Mouse (Mus musculus): ENCODE results near the gene Bcl2l13. TPM values are rescaled to one million over a fixed set of nuclear protein-coding genes. Genes with fewer than 3 reads are reported as not detected.
A peak's percentile ranks its signal among the peaks of the same experiment; 100 is the strongest.
"Not testable (repeated sequence)": the region's sequence is repeated elsewhere in the genome, so short reads cannot be mapped to it uniquely, and the experiment has no call there.

Bcl2l13 gene
- polyA plus RNA-seq, 1 experiment from 2014 or later: 24.6 TPM

DNA sequence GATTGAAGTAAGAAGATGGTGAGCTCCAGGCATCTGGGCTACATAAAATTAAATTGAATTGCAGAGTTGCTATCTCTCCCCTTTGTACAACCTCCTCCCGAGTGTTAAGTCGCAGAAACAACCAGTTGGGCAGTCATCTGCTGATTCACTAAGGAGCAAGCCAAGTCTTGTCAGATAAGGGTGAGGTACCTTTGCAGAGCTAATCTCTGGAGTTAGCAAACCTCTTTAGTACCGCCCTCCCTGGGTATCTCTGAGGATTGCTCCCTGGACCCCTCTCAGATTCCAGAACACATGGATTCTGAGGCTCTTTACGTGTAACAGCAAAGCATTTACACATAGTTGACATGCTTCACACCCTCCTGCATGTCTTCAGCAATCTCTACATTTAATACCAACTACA, 3.9 kb upstream of the Bcl2l13 start:
- Histone ChIP-seq H3K27ac (replicated peaks in 1 of 2; ENCODE audit: control insufficient read depth in 1 of 2, insufficient read depth in 1 of 2, low read depth in 2 of 2, low read length in 2 of 2) (no peak overlapping the region), H3K9me3 (ENCODE audit: control insufficient read depth, low read length) (no peaks in the 10 kb centered on the region), H3K36me3 (ENCODE audit: control insufficient read depth, insufficient read depth, low read length) (no peaks in the 10 kb centered on the region), H3K4me1 (ENCODE audit: control insufficient read depth in 2 of 2, insufficient read depth in 2 of 2, low read length in 2 of 2) (peaks cover 0 to 4% of the 10 kb centered on the region in 2 experiments; a peak in 1 of 4 replicates), H3K27me3 (ENCODE audit: control insufficient read depth, insufficient read depth, low read length) (no peaks in the 10 kb centered on the region), H3K9ac (ENCODE audit: low read length) (no peak overlapping the region), H3K4me2 (ENCODE audit: low read length) (no peak overlapping the region), H3K4me3 (ENCODE audit: control insufficient read depth in 1 of 2, insufficient read depth in 1 of 2, low read depth in 1 of 2, low read length in 2 of 2) (no peak overlapping the region)
- WGBS: 41% methylated on average over 4 of the region's 4 CpGs
- ATAC-seq (ENCODE audit: insufficient number of reproducible peaks, insufficient read depth, low FRiP score, low read depth): no peak

DNA sequence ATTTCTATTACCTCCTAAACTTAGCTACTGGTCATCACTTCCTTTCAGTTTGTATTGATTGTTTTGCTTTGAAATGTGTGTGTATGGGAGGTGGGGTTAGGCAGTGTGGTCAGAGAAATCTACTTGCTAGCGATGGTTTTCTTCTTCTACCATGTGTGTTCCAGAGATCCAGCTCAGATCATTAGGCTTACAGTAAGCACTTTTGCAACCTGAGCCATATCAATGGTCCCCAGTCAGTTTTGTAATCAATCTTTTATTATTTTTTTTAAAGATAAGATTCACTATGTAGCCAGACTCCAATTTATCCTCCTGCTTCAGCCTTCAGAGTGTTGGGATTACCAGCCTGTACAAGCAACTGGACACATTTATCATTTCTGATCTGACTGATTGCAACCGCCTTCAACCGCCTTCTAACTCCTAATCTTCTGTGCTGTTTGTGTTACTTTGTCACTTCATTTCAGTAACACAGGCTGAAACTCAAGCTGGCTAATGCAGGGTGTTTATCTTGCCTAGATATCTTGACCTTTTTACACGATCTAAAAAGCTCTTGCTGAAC, 1.2 kb upstream of the Bcl2l13 start:
- Histone ChIP-seq H3K4me1 (ENCODE audit: control insufficient read depth in 2 of 2, insufficient read depth in 2 of 2, low read length in 2 of 2) (peaks cover 0 to 6% of the 10 kb centered on the region in 2 experiments; a peak in 2 of 4 replicates), H3K27me3 (ENCODE audit: control insufficient read depth, insufficient read depth, low read length) (no peaks in the 10 kb centered on the region), H3K9ac (ENCODE audit: low read length) (no peak overlapping the region), H3K27ac (replicated peaks in 1 of 2; ENCODE audit: control insufficient read depth in 1 of 2, insufficient read depth in 1 of 2, low read depth in 2 of 2, low read length in 2 of 2) (no peak overlapping the region), H3K36me3 (ENCODE audit: control insufficient read depth, insufficient read depth, low read length) (no peaks in the 10 kb centered on the region), H3K9me3 (ENCODE audit: control insufficient read depth, low read length) (peaks cover 4% of the 10 kb centered on the region; the same call in 1 of the 2 replicates), H3K4me3 (ENCODE audit: control insufficient read depth in 1 of 2, insufficient read depth in 1 of 2, low read depth in 1 of 2, low read length in 2 of 2) (no peak overlapping the region), H3K4me2 (ENCODE audit: low read length) (no peak overlapping the region)
- 81% methylated on average over 4 of the region's 4 CpGs for WGBS
- ATAC-seq (ENCODE audit: insufficient number of reproducible peaks, insufficient read depth, low FRiP score, low read depth): no peak

DNA sequence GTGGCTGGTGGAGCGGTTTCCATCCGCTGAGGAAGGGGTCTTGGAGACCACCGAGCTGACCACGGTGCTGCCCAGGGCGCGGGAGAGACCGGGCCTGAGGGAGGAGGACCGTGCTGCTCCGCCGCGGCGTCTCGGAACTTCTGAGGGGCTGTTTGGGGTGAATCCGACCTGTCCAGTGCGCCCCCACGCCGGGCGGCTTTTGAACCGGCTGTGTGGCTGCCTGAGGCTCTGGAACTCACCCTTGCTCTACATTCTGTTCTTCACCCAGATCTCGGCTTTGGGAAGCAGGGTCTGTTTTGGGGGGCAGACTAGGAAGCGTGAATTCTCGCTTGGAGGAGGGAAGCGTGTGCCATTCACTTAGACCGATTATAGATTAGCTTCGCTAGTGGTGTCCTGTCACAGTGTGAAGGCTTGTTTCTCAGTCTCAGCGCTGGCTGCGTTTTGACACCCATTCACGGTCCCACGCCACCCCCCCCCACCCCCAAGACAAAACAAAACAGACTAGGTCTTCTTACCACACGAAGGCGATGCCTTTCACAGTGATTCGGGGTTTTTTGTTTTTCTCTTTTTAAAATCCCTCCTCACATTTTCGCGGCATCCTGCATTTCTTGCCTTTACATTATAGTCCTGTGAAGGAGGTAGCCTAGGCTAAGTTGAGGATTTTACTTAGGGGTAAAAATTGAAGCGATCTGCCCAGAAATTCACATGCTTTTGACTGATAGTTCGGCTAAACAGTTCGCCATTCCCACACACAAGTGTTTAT, 558 bp downstream of the Bcl2l13 start:
- H3K9me3 ChIP-seq (ENCODE audit: control insufficient read depth, low read length): peaks cover 4% of the 10 kb centered on the region; the same call in 1 of the 2 replicates
- peak; percentile 72 for ATAC-seq (ENCODE audit: insufficient number of reproducible peaks, insufficient read depth, low FRiP score, low read depth)
- peak overlapping the region; percentile 80 for H3K4me2 ChIP-seq (ENCODE audit: low read length)
- peak overlapping the region; percentile 89 to 97 for H3K27ac ChIP-seq (replicated peaks in 1 of 2; ENCODE audit: control insufficient read depth in 1 of 2, insufficient read depth in 1 of 2, low read depth in 2 of 2, low read length in 2 of 2)
- 3% methylated on average over 37 of the region's 37 CpGs for WGBS
- peaks cover 0 to 10% of the 10 kb centered on the region in 2 experiments; a peak in 2 of 4 replicates for H3K4me1 ChIP-seq (ENCODE audit: control insufficient read depth in 2 of 2, insufficient read depth in 2 of 2, low read length in 2 of 2)
- no peaks in the 10 kb centered on the region for H3K27me3 ChIP-seq (ENCODE audit: control insufficient read depth, insufficient read depth, low read length)
- peak overlapping the region; percentile 98 for H3K9ac ChIP-seq (ENCODE audit: low read length)
- H3K4me3 ChIP-seq (ENCODE audit: control insufficient read depth in 1 of 2, insufficient read depth in 1 of 2, low read depth in 1 of 2, low read length in 2 of 2): peak overlapping the region; percentile 69 to 81
- H3K36me3 ChIP-seq (ENCODE audit: control insufficient read depth, insufficient read depth, low read length): no peaks in the 10 kb centered on the region

DNA sequence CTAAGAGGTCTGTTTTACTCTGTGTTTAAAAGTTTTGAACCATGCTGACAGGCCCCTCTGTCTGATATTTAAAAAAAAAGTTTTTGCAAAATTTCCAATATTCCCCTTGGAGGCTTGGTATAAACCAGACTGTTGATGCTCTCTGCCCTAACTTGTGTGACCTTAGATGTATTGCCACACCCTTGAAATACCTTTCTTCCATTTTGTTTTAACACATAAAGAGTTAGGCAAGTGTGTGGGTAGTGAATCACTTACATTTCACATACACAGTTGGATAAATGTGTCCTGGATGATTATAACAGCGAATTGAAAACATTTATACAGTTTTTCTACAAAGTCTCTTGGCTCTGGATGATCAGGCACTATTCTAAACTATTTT, 1.1 kb downstream of the Bcl2l13 start:
- H3K4me2 ChIP-seq (ENCODE audit: low read length): peak overlapping the region; percentile 80
- peak overlapping the region; percentile 98 for H3K9ac ChIP-seq (ENCODE audit: low read length)
- no peak for ATAC-seq (ENCODE audit: insufficient number of reproducible peaks, insufficient read depth, low FRiP score, low read depth)
- H3K36me3 ChIP-seq (ENCODE audit: control insufficient read depth, insufficient read depth, low read length): no peaks in the 10 kb centered on the region
- H3K4me1 ChIP-seq (ENCODE audit: control insufficient read depth in 2 of 2, insufficient read depth in 2 of 2, low read length in 2 of 2): peaks cover 2 to 14% of the 10 kb centered on the region in 2 experiments; a peak in 3 of 4 replicates
- H3K27me3 ChIP-seq (ENCODE audit: control insufficient read depth, insufficient read depth, low read length): no peaks in the 10 kb centered on the region
- peak overlapping the region in 1 of 2 experiments; percentile 97; a peak in 1 of 4 replicates for H3K27ac ChIP-seq (replicated peaks in 1 of 2; ENCODE audit: control insufficient read depth in 1 of 2, insufficient read depth in 1 of 2, low read depth in 2 of 2, low read length in 2 of 2)
- 53% methylated on average over 1 of the region's 1 CpGs for WGBS
- peak overlapping the region; percentile 69 to 81; a peak in 3 of 4 replicates for H3K4me3 ChIP-seq (ENCODE audit: control insufficient read depth in 1 of 2, insufficient read depth in 1 of 2, low read depth in 1 of 2, low read length in 2 of 2)
- H3K9me3 ChIP-seq (ENCODE audit: control insufficient read depth, low read length): peaks cover 4% of the 10 kb centered on the region; the same call in 1 of the 2 replicates

DNA sequence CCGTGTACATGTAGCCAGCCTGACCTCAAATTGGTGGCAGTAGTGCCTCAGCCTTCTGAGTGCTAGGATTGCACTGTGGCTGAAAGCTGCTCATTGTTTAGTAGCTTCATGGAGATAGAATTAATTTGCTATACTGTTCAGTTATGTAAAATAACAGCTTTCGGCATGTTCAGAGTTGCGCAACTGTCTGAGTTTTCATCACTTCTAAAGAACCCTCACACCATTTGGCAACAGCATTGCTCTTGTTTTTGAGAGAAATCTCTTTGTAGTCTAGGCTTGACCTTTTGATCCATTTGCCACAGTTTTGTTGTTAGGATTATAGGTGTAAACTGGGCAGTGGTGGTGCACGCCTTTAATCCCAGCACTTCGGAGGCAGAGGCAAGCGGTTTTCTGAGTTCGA, 4.2 kb downstream of the Bcl2l13 start:
- peaks cover 4% of the 10 kb centered on the region; the same call in 1 of the 2 replicates for H3K9me3 ChIP-seq (ENCODE audit: control insufficient read depth, low read length)
- no peak for ATAC-seq (ENCODE audit: insufficient number of reproducible peaks, insufficient read depth, low FRiP score, low read depth)
- no peaks in the 10 kb centered on the region for H3K36me3 ChIP-seq (ENCODE audit: control insufficient read depth, insufficient read depth, low read length)
- no peaks in the 10 kb centered on the region for H3K27me3 ChIP-seq (ENCODE audit: control insufficient read depth, insufficient read depth, low read length)
- no peak overlapping the region for H3K4me2 ChIP-seq (ENCODE audit: low read length)
- H3K4me1 ChIP-seq (ENCODE audit: control insufficient read depth in 2 of 2, insufficient read depth in 2 of 2, low read length in 2 of 2): peaks cover 2 to 23% of the 10 kb centered on the region in 2 experiments; a peak in 3 of 4 replicates
- H3K4me3 ChIP-seq (ENCODE audit: control insufficient read depth in 1 of 2, insufficient read depth in 1 of 2, low read depth in 1 of 2, low read length in 2 of 2): no peak overlapping the region
- no peak overlapping the region for H3K9ac ChIP-seq (ENCODE audit: low read length)
- 95% methylated on average over 7 of the region's 7 CpGs for WGBS
- no peak overlapping the region for H3K27ac ChIP-seq (replicated peaks in 1 of 2; ENCODE audit: control insufficient read depth in 1 of 2, insufficient read depth in 1 of 2, low read depth in 2 of 2, low read length in 2 of 2)

DNA sequence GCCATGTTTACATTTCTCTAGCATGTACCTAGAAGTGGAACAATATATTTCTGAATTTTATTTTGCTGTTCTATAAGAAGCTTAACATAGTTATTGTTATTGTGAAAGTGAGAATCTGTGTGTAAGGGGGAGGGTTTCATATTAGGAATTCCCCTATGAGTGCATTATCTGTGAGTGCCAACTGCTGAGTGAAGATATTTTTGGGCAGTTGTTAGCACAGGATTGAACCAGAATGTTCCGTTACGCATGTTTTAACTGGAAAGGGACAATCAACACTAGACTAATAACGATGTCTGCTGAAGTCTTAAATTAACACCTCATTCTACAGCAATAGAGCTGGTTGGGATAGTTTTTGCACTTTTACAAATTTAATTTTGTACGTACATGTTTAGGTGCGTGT, 5.7 kb downstream of the Bcl2l13 start:
- Histone ChIP-seq H3K4me2 (ENCODE audit: low read length) (peak overlapping the region; percentile 29; the same call in 1 of the 2 replicates), H3K27ac (replicated peaks in 1 of 2; ENCODE audit: control insufficient read depth in 1 of 2, insufficient read depth in 1 of 2, low read depth in 2 of 2, low read length in 2 of 2) (peak overlapping the region in 1 of 2 experiments; percentile 33; a peak in 1 of 4 replicates)

DNA sequence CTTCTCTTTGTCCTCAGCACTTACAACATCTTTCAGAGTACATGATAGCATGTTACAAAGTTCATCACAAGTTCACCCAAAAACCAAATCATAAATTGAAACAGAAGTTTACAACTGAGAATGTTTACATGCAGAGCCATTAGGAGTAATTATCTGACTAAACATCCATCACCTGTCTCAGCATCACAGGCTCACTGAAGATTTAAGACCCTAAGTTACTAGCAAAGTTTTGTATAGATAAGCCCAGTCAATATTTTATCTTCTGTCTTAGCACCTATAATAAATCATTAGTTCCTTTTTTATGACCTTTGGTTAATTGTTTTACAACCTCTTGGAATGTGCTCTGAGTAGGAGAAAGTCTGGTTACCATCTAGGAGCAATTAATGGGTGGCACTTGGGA, 14.7 kb downstream of the Bcl2l13 start:
- H3K4me3 ChIP-seq (ENCODE audit: control insufficient read depth in 1 of 2, insufficient read depth in 1 of 2, low read depth in 1 of 2, low read length in 2 of 2); H3K27ac ChIP-seq (replicated peaks in 1 of 2; ENCODE audit: control insufficient read depth in 1 of 2, insufficient read depth in 1 of 2, low read depth in 2 of 2, low read length in 2 of 2); H3K9ac ChIP-seq (ENCODE audit: low read length); H3K27me3 ChIP-seq (ENCODE audit: control insufficient read depth, insufficient read depth, low read length); H3K9me3 ChIP-seq (ENCODE audit: control insufficient read depth, low read length); H3K4me1 ChIP-seq (ENCODE audit: control insufficient read depth in 2 of 2, insufficient read depth in 2 of 2, low read length in 2 of 2); ATAC-seq (ENCODE audit: insufficient number of reproducible peaks, insufficient read depth, low FRiP score, low read depth); H3K4me2 ChIP-seq (ENCODE audit: low read length): not testable (repeated sequence)
- peaks cover 44% of the 10 kb centered on the region for H3K36me3 ChIP-seq (ENCODE audit: control insufficient read depth, insufficient read depth, low read length)

More for the DNA sequence above, 5.7 kb downstream of the Bcl2l13 start:
- peaks cover 4% of the 10 kb centered on the region; the same call in 1 of the 2 replicates for H3K9me3 ChIP-seq (ENCODE audit: control insufficient read depth, low read length)
- WGBS: 55% methylated on average over 5 of the region's 5 CpGs
- H3K4me1 ChIP-seq (ENCODE audit: control insufficient read depth in 2 of 2, insufficient read depth in 2 of 2, low read length in 2 of 2): peaks cover 2 to 23% of the 10 kb centered on the region in 2 experiments; a peak in 3 of 4 replicates
- no peak overlapping the region for H3K4me3 ChIP-seq (ENCODE audit: control insufficient read depth in 1 of 2, insufficient read depth in 1 of 2, low read depth in 1 of 2, low read length in 2 of 2)
- no peaks in the 10 kb centered on the region for H3K27me3 ChIP-seq (ENCODE audit: control insufficient read depth, insufficient read depth, low read length)
- ATAC-seq (ENCODE audit: insufficient number of reproducible peaks, insufficient read depth, low FRiP score, low read depth): no peak
- no peaks in the 10 kb centered on the region for H3K36me3 ChIP-seq (ENCODE audit: control insufficient read depth, insufficient read depth, low read length)
- no peak overlapping the region for H3K9ac ChIP-seq (ENCODE audit: low read length)

All from heart, embryonic 14.5 days (tissue).